Mouse (Mus musculus) monocyte, adult 5-6 weeks (primary cell): ENCODE data around the gene Fam163b. TPM values are rescaled to one million over a fixed set of nuclear protein-coding genes. Genes with fewer than 3 reads are reported as not detected.
A peak's percentile ranks its signal among the peaks of the same experiment; 100 is the strongest.

ENCODE experiments used
- ATAC-seq: fragments of 153-309, 156-312 bp; replicated peaks from 2 replicates; pipeline ENCODE4 v1.8.0; 2017; ENCODE audit warnings: mild to moderate bottlenecking; ENCODE audit not compliant: low TSS enrichment, insufficient number of reproducible peaks, severe bottlenecking, poor library complexity, low FRiP score
- total RNA-seq: library from RNA; stranded (forward); fragments of 200-1000, 200-491, 200-594 nt; gene quantifications from 3 replicates; pipeline ENCODE4 v1.2.3, GENCODE M21; 2017

Gene Fam163b
- total RNA-seq, 1 experiment from 2014 or later = not detected

DNA sequence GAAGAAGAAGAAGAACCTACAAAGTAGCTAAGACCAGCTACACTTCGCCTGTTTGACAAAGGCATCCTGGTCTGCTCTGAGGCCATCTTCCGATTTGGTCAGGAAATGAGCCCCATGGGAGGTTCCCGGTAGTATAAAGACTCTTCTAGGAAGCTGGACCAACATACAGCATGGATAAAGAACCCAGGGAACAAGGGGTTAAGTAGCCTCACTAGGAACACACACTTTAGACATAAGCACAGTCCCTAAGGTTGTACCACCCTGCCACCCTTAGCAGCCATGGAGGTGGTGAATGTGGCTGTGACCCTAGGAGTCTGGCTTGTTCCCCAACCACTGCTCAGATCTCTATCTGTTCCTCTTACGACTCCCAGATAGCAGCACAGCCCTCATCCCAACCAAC lies 3.9 kb downstream of the Fam163b start:
- no peak for ATAC-seq

DNA sequence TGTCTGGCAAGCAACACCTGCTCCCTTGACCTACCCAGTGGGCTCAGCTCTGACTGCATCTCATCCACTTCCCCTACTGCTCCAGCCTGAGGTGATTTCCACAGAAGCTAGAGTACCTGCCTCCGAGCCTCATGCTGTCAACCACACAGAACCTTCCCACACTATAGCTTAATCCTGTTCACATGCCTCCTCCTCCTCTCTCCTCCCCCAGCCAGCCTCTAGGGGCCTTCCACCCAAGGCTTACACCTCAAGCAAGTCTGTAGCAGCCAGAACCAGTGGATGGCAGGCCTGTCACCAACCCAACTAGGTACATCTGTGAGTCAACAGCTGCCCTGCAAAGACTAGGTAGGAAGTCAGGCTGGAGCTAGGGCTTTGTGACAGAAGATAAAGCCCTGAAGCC lies 5.5 kb downstream of the Fam163b start:
- ATAC-seq = no peak

DNA sequence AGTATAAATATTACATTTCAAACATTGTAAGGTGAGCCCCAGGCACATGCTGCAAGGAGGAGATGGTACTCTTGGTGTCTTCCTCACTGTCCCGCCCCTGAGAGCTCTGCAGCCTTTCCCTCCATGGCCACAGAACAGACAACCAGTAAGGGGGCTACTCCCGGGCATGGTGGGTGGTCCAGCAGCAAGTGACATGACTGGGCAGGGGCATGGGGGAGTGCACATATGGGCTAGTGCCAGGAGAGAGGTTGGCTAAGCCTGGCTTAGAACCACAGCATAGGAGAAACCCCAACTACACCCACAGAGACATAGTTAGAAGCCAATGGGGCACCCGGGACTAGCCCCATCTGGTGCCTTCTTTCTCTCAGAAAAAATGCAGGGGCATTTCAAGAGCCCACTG lies 6.0 kb downstream of the Fam163b start:
- no peak for ATAC-seq

DNA sequence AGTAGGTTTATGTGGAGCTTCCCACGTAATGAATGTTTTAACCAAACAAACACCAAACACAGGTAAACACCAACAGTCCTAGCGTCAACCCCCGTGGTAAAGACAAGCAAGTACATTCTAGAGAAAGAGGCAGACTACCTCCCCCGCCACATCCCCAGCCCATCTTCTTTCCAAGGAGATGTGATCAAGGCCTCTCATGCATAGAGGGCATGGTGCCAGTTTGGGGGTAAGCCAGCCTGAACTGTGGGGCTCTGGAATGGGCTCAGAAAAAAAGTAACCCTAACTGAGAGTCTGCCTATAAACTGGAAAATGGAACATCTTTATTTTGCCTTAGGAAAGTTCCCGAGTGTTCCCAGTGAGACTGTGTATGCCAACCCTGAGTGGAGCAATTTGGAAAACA lies 6.4 kb downstream of the Fam163b start:
- no peak for ATAC-seq

DNA sequence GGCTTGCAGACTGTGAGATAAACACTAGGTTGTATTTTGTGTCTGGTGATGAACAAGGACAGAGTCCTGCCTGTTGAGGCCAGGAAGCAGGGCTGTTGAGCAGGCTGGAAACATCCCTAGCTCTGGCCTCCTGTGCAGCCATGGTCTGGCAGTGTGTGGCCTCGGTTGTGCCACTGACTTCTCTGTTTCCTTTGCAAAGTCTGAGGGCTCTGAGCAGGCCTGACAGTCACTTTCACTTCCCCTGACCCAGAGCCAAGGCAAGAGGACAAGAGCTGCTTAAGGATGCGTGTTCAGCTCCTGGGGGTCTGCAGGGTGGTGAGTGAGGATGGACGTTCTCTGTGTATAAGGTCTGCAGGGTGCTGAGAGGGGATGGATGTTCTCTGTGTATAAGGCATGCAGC lies 13.3 kb downstream of the Fam163b start:
- 0 out of 2 replicates have a peak, but pooled peaks have one; percentile 6 for ATAC-seq

DNA sequence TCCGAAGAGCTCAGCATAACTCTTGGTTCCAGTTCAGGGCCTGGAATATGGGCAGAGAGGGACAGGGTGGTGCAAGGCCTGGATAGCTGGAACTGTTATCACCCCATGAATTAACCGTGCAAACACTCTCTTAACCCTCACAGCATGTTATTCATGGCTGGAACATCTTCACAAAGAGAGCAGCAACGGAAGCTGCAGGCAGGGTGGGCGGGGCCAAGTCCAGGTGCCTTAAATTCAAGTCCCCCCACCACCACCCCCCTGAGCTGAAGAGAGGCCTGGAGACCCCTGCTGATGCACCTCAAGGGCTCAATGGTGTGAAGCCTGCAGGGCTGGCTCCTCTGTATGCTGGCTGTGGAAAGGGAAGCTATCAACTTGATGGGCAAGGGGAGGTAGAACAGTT lies 15.8 kb downstream of the Fam163b start:
- no peak for ATAC-seq

DNA sequence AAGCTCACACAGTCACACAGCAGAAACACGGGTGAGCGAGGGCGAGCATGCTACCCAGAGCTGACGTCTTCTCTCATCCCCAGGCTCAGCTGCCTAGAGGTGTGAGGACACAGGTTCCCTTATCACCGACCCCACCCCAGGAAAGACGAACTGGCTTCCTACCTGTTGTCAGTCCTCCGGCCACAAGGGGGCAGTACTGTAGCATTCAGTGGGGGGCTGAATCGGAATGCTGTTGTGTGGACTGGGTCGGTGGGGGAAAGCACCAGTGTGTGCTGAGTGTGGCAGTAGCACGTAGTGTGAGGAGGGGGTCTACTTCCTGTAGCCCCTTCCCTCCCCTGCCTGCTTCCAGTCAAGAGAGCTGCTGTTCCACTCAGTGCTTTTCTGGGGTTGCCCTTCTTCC lies 16.3 kb downstream of the Fam163b start:
- no peak for ATAC-seq

DNA sequence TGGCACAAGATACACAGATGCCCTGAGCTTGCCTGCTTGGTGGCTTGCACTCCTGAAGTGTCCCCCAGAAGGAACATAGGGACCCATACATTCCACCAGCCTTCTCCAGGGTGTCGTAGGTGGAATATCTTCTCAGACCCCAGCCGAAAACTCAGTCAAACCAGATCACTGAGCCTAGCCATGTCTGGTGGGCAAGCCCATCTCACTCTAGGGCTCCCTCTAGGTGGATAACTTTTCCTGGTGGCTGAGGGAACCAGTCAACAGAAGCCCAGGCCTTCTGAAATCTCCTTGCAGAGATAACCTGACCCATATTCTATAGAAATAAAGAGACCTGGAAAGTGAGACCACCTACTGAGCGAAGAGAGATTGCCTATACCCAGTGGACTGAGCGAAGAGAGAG lies 19.2 kb downstream of the Fam163b start:
- ATAC-seq = no peak

DNA sequence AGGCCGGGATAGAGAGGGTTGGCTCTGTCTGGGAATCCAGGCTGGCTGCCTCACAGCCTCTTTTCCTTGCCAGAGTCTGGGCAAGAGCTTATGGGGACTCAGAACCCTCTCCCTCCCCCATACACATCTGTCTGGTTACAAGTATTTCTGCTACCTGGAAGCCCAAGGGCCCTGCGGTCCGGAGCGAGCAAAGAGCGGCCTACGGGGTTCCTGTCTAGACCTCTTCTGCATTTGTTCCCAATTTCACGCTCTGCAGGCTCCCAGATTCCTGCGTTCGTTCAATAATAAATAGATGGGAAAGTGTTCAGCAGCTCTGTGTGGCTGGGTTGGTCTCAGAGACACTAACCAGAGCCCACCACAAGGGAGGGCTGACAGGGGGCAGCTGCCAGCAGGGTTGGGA lies 19.7 kb downstream of the Fam163b start:
- ATAC-seq = no peak

DNA sequence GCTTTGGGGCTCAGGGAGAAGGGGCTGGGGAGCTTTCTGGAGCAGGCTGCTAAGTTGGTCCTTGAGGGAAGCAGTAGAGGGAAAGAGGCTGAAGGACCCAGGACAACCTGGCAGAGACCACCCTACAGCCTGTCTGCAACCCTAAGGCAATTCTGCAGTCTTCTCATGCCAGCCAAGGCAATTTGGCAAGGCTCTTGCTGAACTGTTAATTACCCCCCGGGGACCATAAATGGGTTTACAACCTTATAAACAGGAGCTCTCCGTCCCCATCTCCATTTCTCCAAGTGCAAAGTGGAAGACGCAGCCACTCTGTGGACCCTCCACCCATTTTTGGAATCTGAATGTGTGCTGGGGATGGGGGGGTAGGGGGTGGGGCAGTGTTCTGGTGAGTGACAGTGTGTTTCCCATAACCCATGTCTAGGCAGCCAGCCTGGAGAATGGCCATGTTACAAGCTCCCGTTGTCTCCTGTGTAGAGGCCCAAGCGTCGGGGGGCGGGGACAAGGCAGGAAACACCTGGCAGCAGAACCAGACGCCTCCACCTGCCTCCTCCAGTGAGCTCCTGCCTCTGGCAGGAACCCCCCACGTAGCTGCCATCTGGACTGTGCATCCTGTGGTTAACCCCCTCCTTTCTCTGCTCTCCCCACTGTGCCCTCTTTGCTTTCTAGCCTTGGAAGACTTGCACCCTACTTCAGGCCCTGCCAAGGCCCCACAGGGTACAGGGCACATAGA lies 20.5 kb downstream of the Fam163b start:
- peak; percentile 15; the same call in 1 of the 2 replicates for ATAC-seq

DNA sequence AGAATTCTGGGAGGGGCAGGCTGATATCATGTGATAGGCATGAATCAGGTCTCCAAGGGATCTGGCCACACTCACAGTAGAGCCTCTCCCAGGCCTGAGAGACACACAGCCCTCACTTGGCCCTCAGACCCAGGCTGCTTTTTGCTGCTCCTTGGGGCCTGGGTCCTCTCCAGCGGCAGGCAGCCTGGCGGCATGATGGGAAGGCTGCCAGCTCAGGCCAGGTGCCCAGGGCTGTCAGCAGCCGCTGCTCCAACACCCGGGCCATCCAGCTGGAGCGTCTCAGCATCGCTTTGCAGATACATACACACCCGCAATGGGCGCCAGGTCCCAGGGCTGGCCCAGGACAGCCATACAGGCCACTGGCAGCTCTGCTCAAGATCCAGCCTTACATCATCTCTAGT lies 22.1 kb downstream of the Fam163b start:
- ATAC-seq = no peak

DNA sequence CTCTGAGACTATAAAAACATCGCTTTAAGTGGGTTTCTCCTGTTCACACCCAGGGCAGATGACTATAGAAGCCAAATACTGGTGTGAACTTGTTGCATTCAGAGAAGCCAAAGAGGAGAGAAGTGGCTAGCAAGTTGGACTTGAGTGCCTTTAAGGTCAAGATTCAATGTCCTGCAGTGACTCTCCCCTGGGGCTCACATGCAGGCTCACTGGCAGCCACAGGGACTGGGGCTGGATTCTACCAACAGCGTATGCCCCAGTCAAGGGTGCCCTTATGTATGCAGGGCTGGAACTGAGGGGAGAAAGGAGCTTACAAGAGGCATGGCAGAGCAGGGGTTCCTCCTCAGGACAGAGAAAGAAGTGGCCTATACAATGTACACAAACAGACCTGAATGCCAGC lies 22.5 kb downstream of the Fam163b start:
- no peak for ATAC-seq

DNA sequence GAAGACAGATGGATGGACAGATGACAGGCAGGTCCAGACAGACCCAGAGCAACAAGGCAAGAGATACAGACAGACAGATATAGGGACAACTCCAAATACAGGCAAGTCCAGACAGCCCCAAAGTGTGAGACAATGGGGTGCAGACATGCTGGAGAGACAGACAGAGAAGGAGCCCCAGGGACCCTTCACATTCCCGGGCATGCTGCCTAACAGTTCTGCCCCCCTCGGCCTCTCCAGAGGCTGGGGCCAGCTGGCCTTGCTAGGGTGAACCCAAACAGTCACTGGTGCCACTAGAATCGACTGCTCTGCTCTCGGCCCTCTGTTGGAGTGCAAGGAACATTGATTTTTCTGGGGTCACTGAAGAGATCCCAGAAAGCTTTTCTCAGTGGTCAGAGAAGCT lies 23.8 kb downstream of the Fam163b start:
- ATAC-seq = no peak

DNA sequence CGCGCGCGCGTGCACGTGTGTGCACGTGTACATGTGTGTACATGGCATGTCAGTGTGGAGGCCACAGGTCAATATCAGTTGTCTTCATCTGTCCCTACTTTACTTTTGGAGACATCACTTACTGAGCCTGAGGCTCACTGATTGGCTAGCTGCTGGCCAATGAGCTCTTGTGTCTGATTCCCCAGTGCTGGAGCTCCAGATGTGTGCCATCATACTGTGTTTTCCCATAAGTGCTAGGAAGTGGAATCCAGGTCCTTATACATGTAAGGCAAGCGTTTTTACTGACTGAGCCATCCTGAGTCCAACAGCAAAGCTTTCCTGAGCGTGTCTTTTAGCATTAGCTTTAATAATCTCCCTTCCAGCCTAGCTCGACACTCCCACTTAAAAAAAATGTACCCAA lies 28.1 kb downstream of the Fam163b start:
- ATAC-seq = no peak

DNA sequence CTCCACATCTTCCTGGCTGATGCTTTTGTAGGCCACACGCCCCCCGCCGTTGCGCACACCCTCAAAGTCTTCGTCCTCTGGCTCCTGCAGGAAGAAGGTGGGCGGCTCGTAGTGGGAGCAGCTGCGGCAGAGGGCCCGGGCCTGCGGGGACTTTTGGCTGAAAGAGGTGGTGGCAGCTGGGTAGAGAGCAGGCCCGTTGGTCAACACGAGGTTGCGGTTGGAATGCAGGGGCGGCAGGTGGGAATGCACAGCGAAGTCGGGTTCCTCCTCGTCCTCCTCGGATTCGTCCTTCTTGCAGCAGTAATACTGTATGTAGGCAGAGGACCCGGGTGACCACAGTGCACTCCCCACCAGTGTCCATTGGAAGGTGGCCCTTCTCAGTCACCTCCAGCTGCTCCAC lies 29.7 kb downstream of the Fam163b start:
- ATAC-seq = no peak

DNA sequence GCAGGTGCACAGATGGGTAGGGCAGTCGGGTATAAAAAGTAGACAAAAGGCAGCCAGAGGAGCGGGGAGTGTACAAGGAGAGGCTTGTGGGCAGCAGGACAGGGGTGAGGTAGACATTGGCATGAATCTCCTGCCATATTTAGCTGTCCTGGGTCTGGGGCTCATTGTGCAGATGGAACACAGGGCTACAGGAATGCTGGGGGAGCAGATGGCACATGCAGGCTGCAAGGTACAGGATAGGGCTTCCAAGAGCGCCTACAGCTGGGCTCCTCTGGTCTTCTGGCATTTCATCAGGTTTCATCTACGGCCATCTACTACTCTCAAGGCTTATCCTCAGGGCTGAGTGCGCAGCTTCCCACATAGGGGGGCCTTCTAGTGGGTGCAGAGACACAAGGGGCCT lies 33.2 kb downstream of the Fam163b start:
- ATAC-seq = no peak

DNA sequence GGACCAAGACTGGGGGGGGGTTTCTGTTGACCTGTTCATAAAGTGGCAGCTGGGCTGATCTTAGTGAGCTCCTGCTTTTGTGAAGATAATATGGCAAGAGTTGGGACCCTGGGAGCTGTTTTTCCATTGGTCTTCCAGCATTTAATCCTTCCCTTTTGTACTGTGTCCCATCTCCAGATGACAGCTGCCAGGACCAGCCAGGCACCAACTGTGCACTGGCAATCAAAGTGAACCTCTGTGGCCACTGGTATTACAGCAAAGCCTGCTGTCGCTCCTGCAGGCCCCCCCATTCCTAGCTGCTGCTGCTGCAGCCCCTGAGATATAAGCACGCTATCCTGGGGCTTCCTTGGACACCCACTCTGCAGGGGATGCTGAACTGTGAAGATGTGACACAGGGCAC lies 34.1 kb downstream of the Fam163b start:
- no peak for ATAC-seq

DNA sequence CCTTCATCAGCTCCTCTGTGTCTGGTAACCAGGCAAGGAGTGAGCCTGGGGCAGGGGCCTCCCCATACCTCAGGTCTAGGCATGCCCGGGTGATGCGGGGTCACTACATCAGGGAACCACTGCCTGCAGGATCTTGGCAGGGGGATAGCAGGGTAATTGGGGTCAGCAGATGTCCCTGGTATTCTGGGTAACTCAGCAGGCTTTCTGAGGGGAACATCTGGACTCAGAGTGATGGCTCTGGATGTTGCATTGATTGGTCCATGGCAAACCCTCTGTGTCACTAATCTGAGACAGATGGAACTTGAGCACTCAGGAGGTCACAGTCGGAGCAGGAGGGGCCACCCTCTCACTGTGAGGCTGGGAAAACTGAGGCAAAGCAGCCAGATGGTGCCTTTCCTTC lies 35.5 kb downstream of the Fam163b start:
- no peak for ATAC-seq

DNA sequence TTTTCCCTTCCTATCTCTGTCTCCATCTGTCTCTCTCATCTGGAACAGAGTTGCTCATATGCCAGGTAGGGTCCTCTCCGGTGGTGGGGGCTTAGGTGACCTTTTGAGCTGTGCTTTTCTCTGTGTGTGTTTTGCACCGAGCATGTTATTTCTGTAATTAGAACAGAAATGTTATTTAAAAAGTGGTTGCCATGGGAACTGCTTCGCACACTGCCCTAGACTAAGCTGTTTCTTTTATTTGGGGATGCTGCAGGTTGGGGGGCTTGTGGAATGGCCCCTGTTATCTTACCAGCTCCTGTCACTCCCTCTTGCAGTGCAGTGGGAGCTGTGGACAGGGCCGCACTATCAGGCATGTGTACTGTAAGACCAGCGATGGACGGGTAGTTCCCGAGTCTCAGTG lies 38.7 kb downstream of the Fam163b start:
- no peak for ATAC-seq

DNA sequence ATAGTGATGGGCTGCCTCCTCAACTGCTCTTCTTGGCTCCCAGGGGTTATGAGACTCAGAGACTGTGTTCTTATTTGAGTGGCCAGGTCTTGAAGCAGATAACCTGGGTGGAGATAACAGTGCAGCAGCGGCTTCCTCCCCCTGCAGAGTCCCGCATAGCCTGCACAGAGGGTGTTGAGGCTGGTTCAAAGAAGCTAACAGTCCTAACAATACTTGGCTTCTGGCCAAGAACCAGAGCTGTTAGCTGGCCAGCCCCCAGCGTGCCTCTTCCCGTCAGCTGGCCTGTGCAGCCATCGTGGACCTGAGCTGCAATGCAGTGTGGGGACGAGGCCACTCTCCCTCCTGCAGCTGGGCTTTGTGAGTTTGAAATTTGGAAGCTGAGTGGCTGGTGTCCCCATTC lies 44.5 kb downstream of the Fam163b start:
- ATAC-seq = no peak

DNA sequence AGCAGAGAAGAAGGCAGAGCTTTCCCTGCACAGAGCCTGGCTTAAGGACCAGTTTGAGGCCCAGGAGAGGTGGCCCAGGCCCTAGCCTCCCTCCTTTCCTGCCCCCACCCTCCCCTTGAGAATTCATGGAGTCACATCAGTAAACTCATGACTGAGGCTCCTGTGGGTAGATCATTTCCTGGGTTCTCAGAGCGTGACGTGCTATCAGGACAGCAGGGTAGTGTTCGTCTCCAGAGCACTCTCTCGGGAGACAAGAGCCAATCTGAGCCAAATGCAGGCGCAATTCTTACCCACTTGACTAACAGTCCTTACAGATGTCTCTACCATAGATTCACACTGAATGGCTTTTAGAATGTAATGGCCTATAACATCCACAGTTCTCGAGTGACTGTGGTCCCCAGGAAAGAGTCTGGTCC lies 45.0 kb downstream of the Fam163b start:
- no peak for ATAC-seq
